Mouse (Mus musculus): Measurements from ENCODE around the gene Gm13289.
"Not testable (repeated sequence)": the region's sequence is repeated elsewhere in the genome, so short reads cannot be mapped to it uniquely, and the experiment has no call there.

The Gm13289 gene

GRCm38 (mm10) chr4:88782335-88782734, 5.6 kb downstream of the Gm13289 start:
- DNase-seq (ENCODE audit: low spot score) = not testable (repeated sequence)

- not testable (repeated sequence) for DNase-seq (ENCODE audit: low spot score)
These were observed 8.7 kb downstream of the Gm13289 start, which contains the start of gene Gm13276 for GRCm38 (mm10) chr4:88785409-88785808. Gene Gm13276, plus strand, starts transcription at chr4:88785709.

GRCm38 (mm10) chr4:88788402-88788801, 11.7 kb downstream of the Gm13289 start, which contains the start of gene Gm13277:
Gene Gm13277, plus strand, starts transcription at chr4:88788632.
- DNase-seq (ENCODE audit: low spot score) = not testable (repeated sequence)

- DNase-seq (ENCODE audit: low spot score) = not testable (repeated sequence)
These were observed 14.5 kb downstream of the Gm13289 start, which contains the start of gene Gm13278 for GRCm38 (mm10) chr4:88791250-88791649. Gene Gm13278, plus strand, starts transcription at chr4:88791550.

GRCm38 (mm10) chr4:88793936-88794675, 17.4 kb downstream of the Gm13289 start, which contains the start of gene Gm13275:
Gene Gm13275, plus strand, starts transcription at chr4:88794487.
- DNase-seq (ENCODE audit: low spot score) = peak; percentile 40

- not testable (repeated sequence) for DNase-seq (ENCODE audit: low spot score)
These were observed 20.4 kb downstream of the Gm13289 start, which contains the start of gene Gm13279 for GRCm38 (mm10) chr4:88797097-88797496. Gene Gm13279, plus strand, starts transcription at chr4:88797397.

- not testable (repeated sequence) for DNase-seq (ENCODE audit: low spot score)
These were observed 22.6 kb downstream of the Gm13289 start, which contains the start of gene Gm13285 for GRCm38 (mm10) chr4:88799365-88799764. Gene Gm13285, plus strand, starts transcription at chr4:88799665.

GRCm38 (mm10) chr4:88802954-88803353, 26.2 kb downstream of the Gm13289 start, which contains the start of gene Gm13287:
Gene Gm13287, plus strand, starts transcription at chr4:88803254.
- not testable (repeated sequence) for DNase-seq (ENCODE audit: low spot score)

- DNase-seq (ENCODE audit: low spot score) = not testable (repeated sequence)
These were observed 28.5 kb downstream of the Gm13289 start, which contains the start of gene Gm13288 for GRCm38 (mm10) chr4:88805231-88805630. Gene Gm13288, plus strand, starts transcription at chr4:88805531.

- DNase-seq (ENCODE audit: low spot score) = not testable (repeated sequence)
These were observed 29.0 kb downstream of the Gm13289 start for GRCm38 (mm10) chr4:88805761-88806160.

GRCm38 (mm10) chr4:88815928-88816327, 39.2 kb downstream of the Gm13289 start, which contains the start of gene Ifna7:
Gene Ifna7, plus strand, starts transcription at chr4:88816228.
- DNase-seq (ENCODE audit: low spot score) = no peak

GRCm38 (mm10) chr4:88819659-88820058, 42.9 kb downstream of the Gm13289 start, which contains the start of gene Ifna11:
Gene Ifna11, plus strand, starts transcription at chr4:88819959.
- no peak for DNase-seq (ENCODE audit: low spot score)

- DNase-seq (ENCODE audit: low spot score) = no peak
These were observed 46.3 kb downstream of the Gm13289 start for GRCm38 (mm10) chr4:88822995-88823394.
